Mouse (Mus musculus) limb, embryonic 14.5 days (tissue): ENCODE results near the gene Slc6a9. TPM values are rescaled to one million over a fixed set of nuclear protein-coding genes. Genes with fewer than 3 reads are reported as not detected.

Source experiments
- ATAC-seq: fragments of 200-750 bp; cut with Nextera tagmentation; 2 replicates; pipeline ENCODE4 v1.8.0; 2017; ENCODE audit warnings: low read depth, moderate number of reproducible peaks, moderate TSS enrichment; ENCODE audit not compliant: low FRiP score
- DNase-seq: peaks from one replicate; pipeline ENCODE4 v3.0.0-alpha.2; 2015; ENCODE audit warnings: low spot score
- H3K27ac ChIP-seq: fragments of 300-500 bp; sonication (generic); replicated peaks from 2 replicates; pipeline ENCODE4 v1.5.1; 2014; ENCODE audit warnings: low read depth, mild to moderate bottlenecking, low read length, moderate library complexity, mixed read lengths
- H3K27me3 ChIP-seq: fragments of 300-500 bp; sonication (generic); 2 replicates; pipeline ENCODE4 v1.6.1; 2014; ENCODE audit warnings: low read length, mixed read lengths; ENCODE audit not compliant: control insufficient read depth, insufficient read depth
- H3K36me3 ChIP-seq: fragments of 300-500 bp; sonication (generic); 2 replicates; pipeline ENCODE4 v1.6.1; 2014; ENCODE audit warnings: mild to moderate bottlenecking, low read length, moderate library complexity, mixed read lengths; ENCODE audit not compliant: control insufficient read depth, insufficient read depth
- H3K4me1 ChIP-seq: fragments of 300-500 bp; sonication (generic); 2 replicates; pipeline ENCODE4 v1.6.1; 2014; ENCODE audit warnings: antibody characterized with exemption, low read length, mixed read lengths; ENCODE audit not compliant: control insufficient read depth, insufficient read depth
- H3K4me2 ChIP-seq: fragments of 300-500 bp; sonication (generic); replicated peaks from 2 replicates; pipeline ENCODE4 v1.6.1; 2014; ENCODE audit warnings: low read depth, mild to moderate bottlenecking, low read length, moderate library complexity; ENCODE audit not compliant: severe bottlenecking
- H3K4me3 ChIP-seq: fragments of 300-500 bp; sonication (generic); replicated peaks from 2 replicates; pipeline ENCODE4 v1.5.1; 2014; ENCODE audit warnings: low read length
- H3K9ac ChIP-seq: fragments of 300-500 bp; sonication (generic); 2 replicates; pipeline ENCODE4 v1.6.1; 2014; ENCODE audit warnings: mild to moderate bottlenecking, low read depth, low read length, moderate library complexity; ENCODE audit not compliant: severe bottlenecking
- H3K9me3 ChIP-seq: fragments of 300-500 bp; sonication (generic); 2 replicates; pipeline ENCODE4 v1.6.1; 2016; ENCODE audit warnings: low read length; ENCODE audit not compliant: control insufficient read depth
- POLR2A ChIP-seq: fragments of 200-500 bp; IDR thresholded peaks from 2 replicates; pipeline ENCODE4 v1.8.0; 2012; ENCODE audit warnings: inconsistent platforms, mild to moderate bottlenecking, moderate library complexity, borderline replicate concordance; ENCODE audit not compliant: insufficient read depth, insufficient read length; ENCODE audit errors: extremely low read depth
- WGBS: fragments of 180-500 bp; shearing (Covaris S2); extraction: QIAGEN DNeasy Blood & Tissue Kit; methylation state at CpG from one replicate; pipeline ENCODE4 v1.1.7; 2014; 5-methylcytosine and 5-hydroxymethylcytosine counted together
- polyA plus RNA-seq, 2 experiments: library from polyadenylated mRNA; depleted of rRNA in 1 of 2; stranded (reverse) in 1 of 2; unstranded in 1 of 2; fragments of >200 nt; fragmentation: Nextera tagmentation in 1 of 2; extraction: Ambion mirVana in 1 of 2; gene quantifications; 2 replicates each; pipeline versions ENCODE4 v1.2.1 to v1.2.3; 2012 to 2014

The Slc6a9 gene
- polyA plus RNA-seq, 2 experiments, result 9.7 to 30.1 TPM

DNA sequence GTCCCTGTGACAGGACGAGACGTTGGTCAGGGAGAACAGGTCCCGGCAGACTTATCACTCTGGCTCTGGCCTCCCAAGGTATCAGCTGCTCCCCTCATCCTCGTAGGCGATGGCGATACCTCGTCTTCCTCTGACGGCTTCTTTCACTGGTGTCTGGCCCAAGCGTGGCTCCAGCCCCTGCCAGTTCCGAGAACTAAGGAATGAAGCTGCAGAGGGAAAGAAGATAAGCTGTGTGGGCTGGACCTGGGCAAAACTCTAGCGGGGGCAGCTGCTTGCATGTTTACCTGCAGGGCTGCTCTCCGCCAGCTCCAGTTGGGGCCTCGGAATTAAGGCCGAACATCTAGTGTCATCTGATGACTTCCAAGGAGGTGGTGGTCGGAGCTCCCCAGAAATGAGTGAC lies 55.2 kb downstream of the Slc6a9 start:
- ATAC-seq, result no peak
- no peaks in the 10 kb centered on the region for H3K9me3 ChIP-seq
- no peak for DNase-seq
- H3K27ac ChIP-seq, result no peak overlapping the region
- no peak overlapping the region for H3K4me2 ChIP-seq
- H3K27me3 ChIP-seq, result no peaks in the 10 kb centered on the region
- no peak for TF ChIP-seq POLR2A
- 92% methylated on average over 15 of the region's 15 CpGs for WGBS
- H3K4me3 ChIP-seq, result no peak overlapping the region
- H3K36me3 ChIP-seq, result peaks cover 34% of the 10 kb centered on the region
- peaks cover 13% of the 10 kb centered on the region for H3K4me1 ChIP-seq
- no peak overlapping the region for H3K9ac ChIP-seq

DNA sequence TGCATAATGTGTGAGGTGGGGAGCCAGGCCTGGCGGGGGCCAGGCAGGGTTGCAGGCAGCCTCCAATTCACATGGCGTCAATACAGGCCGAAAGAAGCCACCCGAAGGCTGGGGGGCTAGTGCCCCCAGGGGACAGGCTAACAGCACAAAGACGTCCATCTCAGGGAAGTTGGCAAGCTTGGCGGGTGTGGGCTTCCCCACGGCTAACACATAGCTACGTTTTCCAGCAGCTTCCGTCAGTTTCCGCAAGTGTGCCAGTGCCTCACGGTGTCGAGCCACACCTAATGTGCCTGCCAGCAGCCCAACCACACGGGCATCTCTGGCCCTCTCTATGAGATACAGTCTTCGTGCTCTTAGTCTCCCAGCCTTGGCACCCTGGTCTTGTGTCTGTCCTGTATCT lies 55.7 kb downstream of the Slc6a9 start:
- Histone ChIP-seq H3K4me3 (no peak overlapping the region), H3K4me1 (peaks cover 13% of the 10 kb centered on the region), H3K36me3 (peaks cover 32% of the 10 kb centered on the region), H3K27me3 (no peaks in the 10 kb centered on the region), H3K9me3 (no peaks in the 10 kb centered on the region), H3K27ac (no peak overlapping the region), H3K4me2 (no peak overlapping the region), H3K9ac (no peak overlapping the region)
- TF ChIP-seq POLR2A, result no peak
- DNase-seq (no peak), ATAC-seq (no peak)
- 89% methylated on average over 14 of the region's 14 CpGs for WGBS

DNA sequence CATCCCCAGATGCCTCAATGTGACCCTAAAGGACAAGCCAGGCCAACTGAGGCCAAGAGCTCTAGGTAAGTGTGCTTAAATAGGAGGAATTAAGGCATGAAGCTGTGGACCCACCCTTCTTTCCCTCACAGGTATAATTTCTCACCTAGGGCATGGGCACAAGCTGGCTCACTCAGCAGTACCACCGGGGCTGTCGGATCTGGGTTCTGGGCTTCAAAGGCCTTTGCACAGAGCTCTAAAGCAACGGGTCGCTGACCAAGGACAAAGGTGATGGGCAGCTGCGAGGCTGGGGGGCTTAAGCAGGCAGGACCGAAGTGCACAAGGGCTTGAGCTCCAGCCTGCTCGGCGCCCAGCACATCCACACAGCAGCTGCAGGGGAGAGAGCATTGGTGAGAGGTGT lies 56.4 kb downstream of the Slc6a9 start:
- ATAC-seq, result no peak
- WGBS, result 85% methylated on average over 8 of the region's 8 CpGs
- Histone ChIP-seq H3K9me3 (no peaks in the 10 kb centered on the region), H3K4me2 (peak overlapping the region; percentile 64; the same call in 1 of the 2 replicates), H3K27me3 (no peaks in the 10 kb centered on the region), H3K9ac (no peak overlapping the region), H3K27ac (no peak overlapping the region), H3K36me3 (peaks cover 30% of the 10 kb centered on the region), H3K4me3 (peak overlapping the region; percentile 56; the same call in 1 of the 2 replicates), H3K4me1 (peaks cover 13% of the 10 kb centered on the region)
- TF ChIP-seq POLR2A, result no peak
- DNase-seq, result no peak

DNA sequence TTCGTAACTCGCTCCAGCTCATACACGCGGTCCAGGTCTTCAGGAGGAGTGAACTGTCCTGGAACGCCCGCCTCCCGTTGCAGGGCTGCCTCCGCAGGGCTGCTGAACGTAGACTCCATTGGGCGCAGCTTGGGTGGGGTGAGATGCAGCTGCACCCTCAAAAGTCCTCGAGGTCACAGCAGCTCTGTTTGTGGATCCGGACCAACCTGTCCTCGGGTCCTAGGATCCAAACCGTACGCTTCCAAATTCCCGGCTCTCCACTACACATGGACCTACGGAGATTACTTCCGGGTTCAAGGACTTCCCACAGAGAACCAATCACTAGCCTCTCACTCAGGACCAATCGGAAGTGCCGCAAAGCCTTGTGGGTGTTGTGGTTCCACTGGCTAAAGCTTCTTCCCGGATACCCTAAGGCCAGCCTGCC lies 57.4 kb downstream of the Slc6a9 start, which contains the start of gene Dph2:
Dph2 (minus strand) TSS at position 295 of the 424 bp plus-strand sequence.
- ATAC-seq, result peak; percentile 85
- Histone ChIP-seq H3K9ac (peak within 1 kb of the TSS; percentile 40), H3K36me3 (peaks cover 36% of the 10 kb centered on the region), H3K9me3 (no peaks in the 10 kb centered on the region), H3K27me3 (no peaks in the 10 kb centered on the region), H3K4me2 (peak within 1 kb of the TSS; percentile 64), H3K4me1 (peaks cover 6% of the 10 kb centered on the region; the same call in 1 of the 2 replicates), H3K27ac (no peak within 1 kb of the TSS), H3K4me3 (peak within 1 kb of the TSS; percentile 56)
- no peak for TF ChIP-seq POLR2A
- under 1% methylated on average over 21 of the region's 21 CpGs for WGBS
- DNase-seq, result peak; percentile 94

DNA sequence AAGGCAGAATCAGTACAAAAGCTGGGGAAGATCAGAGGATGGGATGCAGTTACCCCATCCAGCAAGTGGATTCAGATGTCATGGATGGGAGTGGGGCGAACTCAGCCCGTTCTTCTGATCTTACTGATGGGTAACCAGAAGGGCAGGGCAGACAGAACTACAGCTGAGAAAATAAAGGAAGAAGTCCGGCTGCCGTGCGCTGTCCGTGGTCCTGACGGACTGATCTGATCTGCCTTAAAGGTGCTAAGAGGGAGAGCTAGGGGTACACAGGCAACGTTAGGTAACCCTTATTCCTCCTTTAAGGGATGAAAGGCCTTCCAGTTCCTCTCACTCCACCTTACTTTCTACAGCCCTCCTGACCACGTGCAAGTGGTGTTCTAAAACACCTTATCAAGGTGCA lies 59.1 kb downstream of the Slc6a9 start:
- no peak for TF ChIP-seq POLR2A
- Histone ChIP-seq H3K27me3 (no peaks in the 10 kb centered on the region), H3K27ac (no peak overlapping the region), H3K9ac (no peak overlapping the region), H3K36me3 (peaks cover 49% of the 10 kb centered on the region), H3K4me1 (peaks cover 6% of the 10 kb centered on the region; the same call in 1 of the 2 replicates), H3K4me2 (no peak overlapping the region), H3K9me3 (no peaks in the 10 kb centered on the region), H3K4me3 (no peak overlapping the region)
- WGBS, result 26% methylated on average over 9 of the region's 9 CpGs
- ATAC-seq (no peak), DNase-seq (peak; percentile 79)
